Mouse (Mus musculus) fibroblast of lung, adult 2 months (primary cell): ENCODE results near the gene Nhlrc2.
"Not testable (repeated sequence)": the region's sequence is repeated elsewhere in the genome, so short reads cannot be mapped to it uniquely, and the experiment has no call there.

ENCODE experiments used
- DNase-seq: peaks from one replicate; pipeline ENCODE4 v3.0.0-alpha.2; 2011; ENCODE audit warnings: low read depth

The Nhlrc2 gene

DNA sequence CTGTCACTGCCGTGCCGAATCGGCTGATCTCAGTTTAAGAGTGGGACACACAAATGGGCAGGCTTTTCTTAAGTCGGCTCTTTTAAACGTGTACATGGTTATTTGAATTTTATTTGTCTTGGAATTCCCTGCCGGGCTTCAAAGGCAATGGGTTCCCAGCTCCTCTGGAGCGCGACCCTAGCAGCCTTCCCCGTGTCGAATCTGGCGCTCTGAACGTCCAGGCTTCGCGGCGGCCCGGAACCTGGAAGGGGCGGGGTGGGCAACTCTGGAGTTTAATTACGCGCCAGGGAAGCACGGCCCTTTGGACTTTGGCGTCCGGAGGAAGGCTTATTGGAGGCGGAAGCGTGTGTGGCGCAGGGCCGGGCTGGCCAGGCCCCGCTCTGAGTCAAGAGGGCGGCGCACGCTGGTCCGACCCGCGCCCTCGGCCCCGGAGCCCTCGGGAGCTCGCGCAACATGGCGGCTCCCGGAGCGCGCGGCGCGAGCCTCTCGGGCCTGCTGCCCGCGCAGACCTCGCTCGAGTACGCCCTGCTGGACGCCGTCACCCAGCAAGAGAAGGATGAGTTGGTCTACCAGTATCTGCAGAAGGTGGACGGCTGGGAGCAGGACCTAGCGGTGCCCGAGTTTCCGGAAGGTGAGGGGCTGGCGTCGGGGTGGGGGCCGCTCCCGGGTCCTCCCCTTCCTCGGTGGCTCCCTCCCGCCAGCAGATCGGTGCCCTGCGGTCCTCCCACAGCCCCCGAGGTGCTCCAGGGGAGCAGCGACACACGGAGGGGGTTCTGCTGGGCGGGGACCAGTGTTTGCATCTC, at the start of gene Nhlrc2:
Gene Nhlrc2, plus strand, starts transcription at position 32 of the 803 bp plus-strand sequence.
- DNase-seq = peak; percentile 64

DNA sequence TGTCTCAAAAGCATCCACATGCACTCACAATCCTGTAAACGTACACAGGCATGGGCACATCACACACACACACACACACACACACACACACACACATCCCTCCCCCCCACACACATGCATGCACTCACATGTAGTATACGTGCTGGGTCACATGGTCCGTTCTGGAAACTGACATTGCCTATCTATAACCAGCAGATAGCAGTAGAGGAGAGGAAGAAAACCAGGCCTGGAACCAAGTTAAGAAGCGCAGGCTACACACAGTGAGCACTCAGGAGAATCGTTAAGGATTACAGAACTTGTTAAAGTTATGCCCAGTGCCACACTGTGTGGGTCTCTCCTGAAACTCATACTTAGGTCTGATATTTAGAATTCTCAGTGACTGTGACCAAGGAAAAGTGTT, 45.0 kb upstream of the Nhlrc2 start:
- not testable (repeated sequence) for DNase-seq

DNA sequence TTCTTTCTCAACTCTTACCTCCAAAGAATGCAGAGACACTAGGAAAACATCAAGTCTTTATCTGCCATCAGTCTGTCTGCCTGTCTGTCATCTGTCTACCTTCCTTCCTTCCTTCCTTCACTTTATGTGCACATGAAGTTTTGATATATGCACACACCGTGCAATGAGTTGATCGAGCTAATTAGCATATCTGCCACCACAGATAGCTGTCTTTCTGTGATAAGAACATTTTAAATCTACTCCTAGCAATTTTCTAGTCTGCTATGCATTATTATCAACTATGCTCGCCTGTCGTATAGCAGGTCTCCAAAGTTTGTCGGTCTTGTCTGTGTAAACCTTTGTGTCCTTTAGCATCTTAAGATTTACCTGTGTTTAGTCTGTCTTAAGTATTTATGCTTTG, 44.5 kb upstream of the Nhlrc2 start:
- not testable (repeated sequence) for DNase-seq

DNA sequence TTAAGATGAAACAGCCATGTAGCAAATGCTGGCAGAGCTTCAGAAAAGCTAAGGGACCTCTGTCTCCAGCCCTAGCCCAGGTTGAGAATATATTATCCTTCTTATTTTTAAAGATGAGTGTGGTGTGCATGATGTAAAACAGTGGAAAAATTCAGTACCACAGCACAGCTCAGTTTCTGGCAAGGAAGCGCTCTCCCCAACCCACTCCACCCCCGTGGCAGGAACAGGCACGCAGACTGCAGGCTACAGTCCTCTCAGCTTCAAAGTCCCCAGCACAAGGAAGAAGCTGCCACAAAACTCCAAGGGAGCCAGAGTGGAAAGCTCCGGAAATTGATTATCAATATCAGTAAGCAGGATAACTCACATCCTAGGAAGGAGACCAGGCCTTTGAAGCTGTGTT, 36.9 kb upstream of the Nhlrc2 start:
- DNase-seq = not testable (repeated sequence)

DNA sequence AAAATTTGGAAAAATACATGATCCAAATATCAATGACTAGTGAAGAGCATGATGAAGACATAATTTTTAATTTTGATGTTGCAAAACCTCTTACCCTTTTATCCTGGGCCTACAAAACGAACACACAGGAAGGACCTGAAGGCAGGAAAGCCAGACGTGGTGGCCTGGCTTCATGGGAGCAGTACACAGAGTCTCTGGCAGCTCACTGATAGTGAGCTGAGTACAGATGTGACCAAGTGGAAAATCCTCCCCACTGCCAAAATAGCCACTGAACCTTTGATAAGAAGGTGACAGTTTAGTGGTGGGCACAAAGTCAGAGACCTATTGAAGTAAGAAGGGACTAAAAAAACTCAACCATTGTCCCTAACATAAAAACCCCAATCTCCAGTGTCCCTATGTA, 34.5 kb upstream of the Nhlrc2 start:
- DNase-seq = not testable (repeated sequence)

DNA sequence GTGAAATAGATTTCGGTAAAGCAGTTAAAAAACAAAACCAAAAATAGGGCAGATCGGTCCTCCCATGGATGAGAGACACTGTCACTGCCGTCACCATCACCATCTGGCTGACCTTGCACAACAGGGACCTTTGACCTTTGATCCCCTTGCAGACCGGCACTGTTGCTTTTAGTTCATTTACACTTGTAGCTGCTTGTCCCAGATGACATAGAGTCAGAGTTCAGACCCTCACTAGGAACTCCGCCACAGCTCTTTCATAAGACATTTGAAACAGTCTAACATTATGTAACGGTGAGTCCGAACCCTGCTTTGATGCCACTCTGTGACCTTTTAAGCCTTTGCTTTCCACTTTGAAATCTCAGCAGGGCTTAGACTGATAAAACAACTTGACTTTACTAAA, 28.7 kb upstream of the Nhlrc2 start:
- DNase-seq = not testable (repeated sequence)

DNA sequence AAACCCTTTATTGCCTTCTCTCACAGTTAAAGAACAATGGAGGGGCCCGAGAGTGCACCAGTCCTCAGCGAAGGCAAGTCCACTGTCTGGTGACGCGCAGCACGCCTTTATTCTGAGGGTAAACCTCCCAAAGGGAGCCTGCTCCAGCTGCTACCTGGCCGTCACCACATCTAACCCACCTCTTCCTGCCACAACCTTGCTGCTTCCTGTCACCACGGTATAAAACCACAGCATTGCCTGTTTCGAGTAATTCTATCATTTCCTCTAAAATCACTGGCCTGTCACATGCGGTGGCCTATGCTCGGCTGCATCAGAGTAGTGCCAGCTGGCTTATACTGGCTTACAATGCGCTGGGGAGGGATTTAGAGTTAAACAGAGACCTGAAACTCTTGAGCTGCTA, 17.5 kb upstream of the Nhlrc2 start:
- DNase-seq = not testable (repeated sequence)

DNA sequence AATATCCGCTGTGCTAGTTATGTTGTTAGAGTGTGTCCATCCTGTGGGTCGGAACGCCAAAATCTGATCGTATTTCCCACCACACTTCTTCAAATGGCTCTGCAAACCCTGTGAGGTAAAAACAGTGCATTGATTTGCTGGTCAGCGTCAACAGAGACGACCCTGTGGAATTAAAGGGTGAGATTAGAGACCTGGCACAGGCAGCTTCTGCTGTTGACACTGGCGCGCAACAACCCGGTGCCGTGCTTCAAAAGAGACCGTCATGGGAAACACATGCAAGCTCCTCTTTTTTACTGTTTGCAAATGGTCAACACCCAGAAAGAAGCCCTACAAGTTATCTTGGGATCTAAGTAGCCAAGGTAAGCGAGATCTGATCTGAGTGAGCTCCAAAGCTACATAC, 16.8 kb upstream of the Nhlrc2 start:
- no peak for DNase-seq

DNA sequence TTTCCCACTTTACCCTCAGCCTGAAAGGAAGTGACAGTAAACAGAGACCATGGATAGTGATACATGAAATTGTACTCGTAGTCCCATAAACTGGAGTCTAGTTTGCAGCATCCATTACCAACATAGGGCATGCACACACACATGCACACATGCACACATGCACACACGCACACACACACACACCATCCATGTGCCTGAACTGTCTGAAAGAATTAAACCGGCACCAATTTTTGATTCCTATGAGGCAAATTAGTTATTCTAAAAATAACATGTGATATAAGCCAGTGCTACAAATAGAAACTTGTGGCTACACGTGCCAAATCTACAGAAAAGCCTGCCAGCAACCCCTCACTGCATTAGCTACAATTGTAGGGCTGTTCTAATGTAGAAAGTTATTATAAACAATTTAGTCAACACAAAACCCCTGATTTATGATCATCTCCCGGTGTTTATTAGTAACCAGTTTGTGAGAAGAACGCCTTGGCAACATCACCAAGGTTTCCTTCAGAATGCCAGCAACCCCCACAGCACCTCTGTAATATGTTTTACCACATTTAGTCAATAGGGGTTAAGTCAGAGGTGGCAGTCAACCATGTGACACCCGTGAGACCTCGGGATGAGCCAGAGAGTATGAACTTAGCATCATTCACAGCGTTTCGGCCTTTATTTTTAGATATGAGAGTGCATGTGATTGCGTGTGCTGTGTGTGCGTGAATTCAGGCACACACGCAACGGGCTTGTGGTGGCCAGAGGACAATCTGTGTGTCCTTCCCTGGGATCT, 14.6 kb upstream of the Nhlrc2 start:
- no peak for DNase-seq

DNA sequence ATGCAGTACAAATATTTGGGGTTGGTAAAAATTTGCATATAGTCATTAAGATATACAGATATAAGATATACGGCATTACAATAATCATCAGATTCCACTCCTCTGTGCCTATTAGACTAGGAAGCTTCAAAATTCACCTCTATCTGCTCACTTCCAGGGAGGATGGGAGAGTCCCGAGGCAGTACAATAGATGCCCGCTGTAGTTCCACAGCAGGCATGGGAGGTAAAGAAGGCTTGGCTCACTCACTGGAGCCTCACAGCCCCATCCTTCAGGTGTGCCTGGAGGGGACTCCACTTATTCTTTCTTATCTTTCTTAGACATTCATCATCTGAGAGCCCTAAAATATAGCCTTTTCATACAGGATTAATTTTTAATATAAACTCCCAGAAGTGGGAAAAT, 13.7 kb upstream of the Nhlrc2 start:
- no peak for DNase-seq

DNA sequence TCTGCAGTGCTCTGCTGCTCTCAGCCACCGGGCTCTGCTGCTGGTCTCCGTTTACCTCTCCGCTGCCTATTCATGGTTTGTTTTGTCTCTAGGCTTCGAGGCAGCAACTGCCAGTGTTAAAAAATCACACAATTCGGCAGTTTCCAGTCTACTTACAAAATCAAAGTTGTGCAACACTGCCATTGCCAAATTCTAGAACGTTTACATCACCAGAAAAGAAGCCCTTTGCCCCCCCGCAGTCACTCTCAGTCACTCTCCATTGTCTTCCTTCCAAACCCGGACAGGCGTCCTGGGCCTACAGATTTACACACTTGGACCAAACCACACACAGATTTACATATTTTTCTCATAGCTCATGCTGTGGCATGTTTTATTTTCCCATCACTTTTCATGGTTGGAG, 13.0 kb upstream of the Nhlrc2 start:
- DNase-seq = peak; percentile 60

DNA sequence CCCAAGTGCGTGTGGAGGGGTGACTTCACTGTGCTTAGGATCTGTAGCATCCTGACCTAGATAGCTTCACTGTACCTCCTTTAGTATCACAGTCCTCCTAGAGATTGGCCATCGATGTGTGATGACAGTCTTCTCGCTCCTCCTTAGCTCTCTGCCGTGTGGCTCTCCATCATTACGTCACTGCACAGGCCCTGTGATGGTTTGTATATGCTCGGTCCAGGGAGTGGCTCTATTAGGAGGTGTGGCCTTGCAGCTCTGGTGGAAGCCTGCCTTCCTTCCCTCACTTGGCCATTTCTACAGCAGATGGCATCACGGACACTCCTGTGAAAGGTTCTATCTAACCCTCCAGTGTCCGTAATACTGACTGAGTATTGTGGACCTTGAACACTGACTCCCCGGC, 12.3 kb upstream of the Nhlrc2 start:
- DNase-seq = no peak

DNA sequence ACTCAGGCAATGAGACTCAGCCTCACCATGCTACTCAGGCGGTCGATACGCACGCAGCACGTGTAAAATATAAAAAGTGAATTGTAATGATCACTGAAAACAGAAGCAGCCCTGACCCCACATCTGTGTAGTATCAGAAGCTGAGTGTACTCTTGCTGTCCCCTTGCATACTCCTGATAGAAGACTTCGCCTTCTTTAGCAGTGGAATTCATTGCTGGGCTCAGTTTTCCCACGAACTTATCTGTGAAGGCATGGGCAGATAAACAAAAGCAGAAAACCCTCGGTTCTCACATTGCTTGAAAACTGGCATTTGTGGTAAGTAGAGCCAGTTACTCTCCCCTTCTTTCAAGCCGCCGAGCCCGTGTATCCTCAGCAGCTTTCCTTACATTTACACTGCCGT, 4.7 kb upstream of the Nhlrc2 start:
- DNase-seq = no peak

DNA sequence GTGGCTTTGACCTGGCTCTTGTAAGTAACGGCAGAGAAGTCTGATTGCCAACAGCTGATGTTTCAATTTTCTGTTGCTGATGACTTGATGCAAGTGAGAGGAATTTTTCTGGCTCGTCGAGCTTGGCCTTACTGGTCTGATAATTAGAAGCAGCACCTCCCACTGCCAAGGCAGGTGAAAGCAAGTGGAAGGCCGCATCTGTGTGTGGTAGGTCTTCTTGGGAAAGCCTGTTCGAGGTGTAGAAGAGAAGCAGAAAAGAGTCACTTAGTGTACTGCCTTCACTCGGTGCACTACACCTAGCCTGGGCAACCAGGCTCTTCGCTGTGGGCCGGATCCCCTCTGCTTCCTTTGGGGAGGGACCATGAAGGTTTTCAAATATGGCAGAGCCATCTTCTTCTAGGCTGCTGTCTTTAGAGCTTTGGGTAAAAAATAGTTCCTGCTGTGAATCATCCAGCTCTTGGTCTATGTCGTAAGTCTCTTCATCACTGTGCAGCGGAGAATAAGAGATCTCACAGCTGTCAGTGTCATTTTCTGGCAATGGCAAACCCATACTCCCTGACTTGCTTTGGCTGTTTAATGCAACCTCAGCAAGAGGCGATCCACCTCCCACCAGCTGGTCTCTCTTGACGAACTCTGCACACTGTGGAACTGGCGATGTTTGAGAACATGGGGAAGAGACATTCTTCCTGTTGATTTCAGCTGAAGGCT, 3.2 kb upstream of the Nhlrc2 start:
- no peak for DNase-seq

DNA sequence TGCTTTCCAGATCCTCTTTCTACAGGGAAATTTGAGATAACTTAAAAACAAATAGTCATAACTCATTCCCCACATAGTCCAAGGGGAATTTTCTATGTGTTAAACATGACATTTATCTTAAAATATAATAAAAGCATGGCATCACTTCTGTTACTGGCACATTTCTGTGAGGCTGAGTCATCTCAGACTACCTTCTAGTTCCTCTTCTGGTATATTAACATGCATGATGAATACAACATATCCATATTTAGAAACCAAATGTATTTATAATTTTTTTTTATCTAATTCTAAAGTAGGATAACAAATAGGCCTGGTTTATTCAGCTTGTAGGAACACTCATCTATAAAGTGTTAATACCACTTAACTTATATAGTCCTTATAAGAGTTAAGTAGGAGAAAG, 2.0 kb upstream of the Nhlrc2 start:
- DNase-seq = no peak

DNA sequence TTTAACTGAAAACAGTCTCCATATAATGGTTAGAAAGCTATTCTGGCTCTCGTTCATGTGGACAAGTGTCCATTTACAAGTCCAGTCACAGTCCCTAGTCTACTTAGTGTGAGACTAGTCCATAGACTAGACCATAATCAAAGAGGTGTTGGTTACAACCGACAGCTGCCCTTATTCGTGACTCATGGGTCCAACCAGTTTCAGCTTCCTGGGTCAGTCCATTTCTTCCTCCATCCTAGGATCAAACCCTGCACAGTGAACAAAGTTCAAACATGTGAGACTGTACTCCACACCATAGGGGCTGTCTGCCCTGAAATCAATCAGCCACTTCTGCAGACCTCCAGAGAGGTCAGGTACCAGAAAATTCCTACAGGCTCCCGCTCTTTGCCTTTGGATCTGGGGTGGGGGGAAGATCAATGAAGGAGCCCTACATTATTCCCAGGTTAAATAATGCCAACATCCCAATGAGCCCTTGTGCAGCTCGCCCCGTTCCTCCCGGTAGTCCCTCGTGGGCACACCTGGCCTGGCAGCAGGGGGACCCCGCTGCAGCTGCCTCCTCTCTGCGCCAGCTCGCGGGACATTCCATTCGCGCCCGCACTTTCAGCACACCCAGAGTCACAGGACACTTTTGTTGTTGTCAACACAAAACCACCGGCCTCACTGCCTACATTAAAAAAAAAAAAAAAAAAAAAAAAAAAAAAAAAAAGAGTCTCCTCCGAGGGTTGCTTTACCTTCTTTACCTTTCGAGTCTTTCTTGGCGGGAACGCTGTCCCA, 418 bp upstream of the Nhlrc2 start, which contains the start of gene Dclre1a:
Gene Dclre1a, minus strand, starts transcription at position 767 of the 774 bp plus-strand sequence.
- DNase-seq = no peak

DNA sequence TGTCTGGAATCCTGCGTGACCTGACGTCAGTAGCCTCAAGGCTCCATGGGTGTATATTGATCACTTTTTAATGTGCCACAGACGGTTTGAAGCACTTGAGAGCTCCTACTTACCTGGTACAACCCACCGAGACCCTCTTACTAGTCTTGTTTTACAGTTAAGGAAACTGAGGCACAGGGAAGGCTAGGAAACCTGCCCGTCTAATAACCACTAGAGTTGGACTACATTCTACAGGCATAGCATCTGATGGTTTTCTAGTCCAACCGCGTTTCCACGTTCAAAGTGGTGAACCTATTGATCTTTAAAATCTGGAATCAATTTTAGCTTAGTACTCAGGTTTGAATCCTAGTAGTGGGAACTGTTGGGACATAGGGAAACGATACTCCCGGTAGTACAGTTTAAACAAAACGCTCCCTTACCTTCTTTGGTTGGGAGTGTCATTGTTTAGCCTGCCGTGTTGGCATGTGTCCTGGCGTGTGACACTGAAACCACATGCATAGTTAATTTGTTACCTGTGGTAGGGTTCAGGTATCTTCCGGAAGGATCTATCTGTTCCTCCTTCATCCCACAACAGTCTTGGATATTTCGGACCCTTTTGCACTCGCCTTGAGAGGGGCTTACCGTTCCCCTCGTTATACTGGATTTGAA, 1.1 kb downstream of the Nhlrc2 start:
- no peak for DNase-seq

DNA sequence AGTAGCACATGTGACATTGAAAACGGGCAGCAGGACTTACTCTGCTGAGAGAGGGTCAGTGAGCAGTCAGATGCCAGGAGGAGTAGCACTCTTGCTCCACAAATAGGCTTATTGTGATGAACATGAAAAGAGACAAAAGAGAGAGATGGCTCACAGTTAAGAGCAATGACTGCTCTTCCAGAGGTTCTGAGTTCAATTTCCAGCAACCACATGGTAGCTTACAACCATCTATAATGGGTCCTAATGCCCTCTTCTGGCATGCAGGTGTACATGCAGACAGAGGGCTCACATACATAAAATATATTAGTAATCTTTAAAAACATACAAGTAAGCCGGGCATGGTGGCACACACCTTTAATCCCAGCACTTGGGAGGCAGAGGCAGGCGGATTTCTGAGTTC, 5.1 kb downstream of the Nhlrc2 start:
- no peak for DNase-seq

DNA sequence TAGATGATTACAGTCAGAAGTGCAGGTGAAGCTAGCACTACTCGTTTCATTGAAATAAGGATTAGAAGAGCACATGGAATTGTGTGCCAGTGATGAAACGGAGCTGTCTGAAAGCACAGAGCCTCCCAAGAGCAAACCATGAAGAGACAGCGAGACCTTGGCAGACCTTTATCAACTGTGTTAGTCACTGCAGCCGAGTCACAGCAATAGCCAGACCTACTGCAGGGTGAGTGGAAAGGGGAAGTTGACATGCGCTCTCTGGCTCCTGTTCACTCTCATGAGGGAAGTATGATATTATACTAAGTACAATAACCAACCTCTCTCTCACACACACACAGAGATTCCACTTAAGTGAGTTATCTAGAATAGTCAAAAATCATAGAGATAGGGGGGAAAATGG, 7.9 kb downstream of the Nhlrc2 start:
- no peak for DNase-seq

DNA sequence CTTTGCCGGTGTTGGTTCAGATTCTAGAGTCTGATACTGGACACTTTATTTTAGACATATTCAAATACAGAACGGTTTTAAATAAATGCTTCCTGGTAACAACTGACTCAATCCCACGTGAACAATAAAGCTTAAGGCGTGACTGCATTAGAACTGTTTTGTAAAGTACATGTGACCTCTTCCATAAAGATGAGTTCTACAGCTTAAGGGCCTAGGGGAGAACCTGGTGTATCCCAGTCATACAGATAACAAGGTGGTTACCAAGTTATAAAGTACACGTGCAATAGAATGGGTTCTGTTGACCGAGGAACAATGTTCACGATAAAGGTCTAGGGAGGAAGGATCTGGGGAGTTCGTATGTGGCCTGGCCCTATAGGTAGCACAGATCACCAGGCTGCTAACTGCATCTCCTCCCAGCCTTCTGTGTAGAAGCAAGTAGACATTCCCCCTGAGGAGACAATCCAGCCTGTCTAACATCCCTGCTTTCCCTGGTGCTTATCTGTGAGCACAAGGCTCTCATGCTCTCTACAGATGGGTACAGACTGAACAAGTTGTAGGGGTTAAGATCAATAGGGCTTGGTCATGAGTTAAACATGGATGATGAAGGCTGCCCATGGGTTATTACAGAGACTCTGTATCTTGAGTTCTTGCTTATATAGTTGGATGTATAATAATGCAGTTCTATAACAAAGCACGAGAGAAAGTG, 14.5 kb downstream of the Nhlrc2 start:
- no peak for DNase-seq

DNA sequence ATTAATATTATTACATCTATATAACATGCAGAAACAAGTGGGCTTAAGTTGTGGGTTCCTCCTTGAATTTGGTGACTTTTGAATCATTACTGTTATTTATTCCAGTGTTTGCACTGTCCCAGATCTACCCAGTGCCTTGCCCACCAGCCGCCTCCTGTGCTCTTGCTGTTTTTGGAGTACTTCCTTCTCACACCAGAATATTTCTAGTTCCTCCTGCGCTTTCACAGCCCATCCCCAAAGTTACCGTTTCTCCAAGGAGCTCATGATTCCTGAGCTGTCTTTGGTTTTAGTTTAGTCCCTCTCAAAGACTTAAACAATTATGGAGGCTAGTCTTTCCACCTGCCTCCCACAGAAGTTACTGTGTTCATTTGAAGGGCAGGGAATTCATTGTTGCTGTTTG, 15.4 kb downstream of the Nhlrc2 start:
- no peak for DNase-seq
